Mouse (Mus musculus): ENCODE measurements around the gene Cxcl5. TPM values are rescaled to one million over a fixed set of nuclear protein-coding genes. Genes with fewer than 3 reads are reported as not detected.

Cxcl5 gene
- 10 to 100 TPM in 1 of 2 experiments, under 1 TPM in 1; 0.48 to 20.8 TPM for polyA plus RNA-seq (2012; fragmentation: generic; extraction: Trizol)

DNA sequence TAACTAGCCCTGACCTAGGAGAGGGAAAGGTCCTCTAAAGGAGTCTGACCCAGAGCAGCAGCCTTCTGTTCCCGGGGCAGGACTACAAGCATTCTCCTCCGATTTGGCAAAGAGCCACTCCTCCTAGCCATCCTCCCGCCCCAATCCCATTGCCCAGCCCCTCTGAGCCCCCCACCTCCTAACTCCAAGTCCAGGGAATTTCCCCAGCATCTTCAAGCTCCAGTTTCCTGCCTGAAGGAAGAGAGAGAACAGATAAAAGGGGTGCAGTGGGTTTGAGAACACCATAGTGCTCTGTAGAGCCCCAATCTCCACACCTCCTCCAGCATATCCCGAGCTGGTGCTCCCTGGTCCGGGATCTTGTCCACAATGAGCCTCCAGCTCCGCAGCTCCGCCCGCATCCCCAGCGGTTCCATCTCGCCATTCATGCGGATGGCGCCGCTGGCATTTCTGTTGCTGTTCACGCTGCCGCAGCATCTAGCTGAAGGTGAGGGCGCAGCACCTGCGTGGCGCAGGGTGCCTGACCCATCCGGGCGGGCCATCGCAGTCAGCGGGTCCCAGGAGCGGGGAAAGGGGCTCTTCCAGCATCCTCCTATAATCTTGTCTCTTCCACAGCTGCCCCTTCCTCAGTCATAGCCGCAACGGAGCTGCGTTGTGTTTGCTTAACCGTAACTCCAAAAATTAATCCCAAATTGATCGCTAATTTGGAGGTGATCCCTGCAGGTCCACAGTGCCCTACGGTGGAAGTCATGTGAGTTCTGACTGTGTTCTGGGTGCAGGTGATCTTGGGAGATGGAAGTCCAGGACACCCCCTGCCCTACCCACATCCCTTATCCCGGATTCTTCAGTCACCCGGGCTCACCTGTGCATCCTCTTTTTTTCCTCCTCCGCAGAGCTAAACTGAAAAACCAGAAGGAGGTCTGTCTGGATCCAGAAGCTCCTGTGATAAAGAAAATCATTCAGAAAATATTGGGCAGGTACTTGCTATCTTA, at the start of gene Cxcl5:
Gene Cxcl5, plus strand, starts transcription at position 284 of the 989 bp plus-strand sequence.

GRCm38 (mm10) chr5:90768218-90768617, 9.1 kb downstream of the Cxcl5 start, which contains the start of gene Ppbp:
Gene Ppbp, plus strand, starts transcription at chr5:90768518.

DNA sequence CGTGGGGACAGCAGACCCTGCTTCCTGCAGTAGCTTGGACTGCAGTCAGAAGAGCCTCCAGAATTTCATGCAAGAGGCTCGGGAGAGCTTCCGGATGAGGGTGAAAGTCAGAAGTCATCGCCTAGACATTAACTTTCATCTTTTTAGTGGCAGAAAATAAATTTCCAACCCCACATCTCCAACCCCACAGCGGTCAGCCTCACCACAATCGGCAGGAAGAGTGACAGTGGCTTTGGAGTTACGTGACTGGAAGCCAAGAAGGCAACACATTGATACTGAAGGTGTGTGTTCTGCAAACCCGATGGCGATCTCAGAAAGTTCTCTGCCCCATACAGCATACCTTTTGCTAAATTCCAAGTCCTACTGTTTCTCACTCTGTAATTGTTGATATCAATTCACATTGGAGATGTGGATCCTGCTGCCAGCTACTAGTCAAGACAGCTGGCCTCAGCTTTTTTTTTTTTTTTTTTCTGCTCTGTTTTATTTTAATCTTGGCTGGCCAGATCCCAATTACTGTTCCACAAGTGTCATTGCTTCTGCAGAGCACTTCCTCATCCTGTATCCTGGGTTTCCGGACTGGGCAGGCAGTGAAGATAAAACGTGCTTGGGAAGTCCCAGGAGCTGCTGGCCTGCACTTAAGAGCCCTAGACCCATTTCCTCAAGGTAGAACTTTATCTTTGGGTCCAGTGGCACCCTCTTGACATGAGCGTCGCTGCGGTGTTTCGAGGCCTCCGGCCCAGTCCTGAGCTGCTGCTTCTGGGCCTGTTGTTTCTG, 12.9 kb downstream of the Cxcl5 start, which contains the start of gene Pf4:
Gene Pf4, plus strand, starts transcription at position 556 of the 774 bp plus-strand sequence.

DNA sequence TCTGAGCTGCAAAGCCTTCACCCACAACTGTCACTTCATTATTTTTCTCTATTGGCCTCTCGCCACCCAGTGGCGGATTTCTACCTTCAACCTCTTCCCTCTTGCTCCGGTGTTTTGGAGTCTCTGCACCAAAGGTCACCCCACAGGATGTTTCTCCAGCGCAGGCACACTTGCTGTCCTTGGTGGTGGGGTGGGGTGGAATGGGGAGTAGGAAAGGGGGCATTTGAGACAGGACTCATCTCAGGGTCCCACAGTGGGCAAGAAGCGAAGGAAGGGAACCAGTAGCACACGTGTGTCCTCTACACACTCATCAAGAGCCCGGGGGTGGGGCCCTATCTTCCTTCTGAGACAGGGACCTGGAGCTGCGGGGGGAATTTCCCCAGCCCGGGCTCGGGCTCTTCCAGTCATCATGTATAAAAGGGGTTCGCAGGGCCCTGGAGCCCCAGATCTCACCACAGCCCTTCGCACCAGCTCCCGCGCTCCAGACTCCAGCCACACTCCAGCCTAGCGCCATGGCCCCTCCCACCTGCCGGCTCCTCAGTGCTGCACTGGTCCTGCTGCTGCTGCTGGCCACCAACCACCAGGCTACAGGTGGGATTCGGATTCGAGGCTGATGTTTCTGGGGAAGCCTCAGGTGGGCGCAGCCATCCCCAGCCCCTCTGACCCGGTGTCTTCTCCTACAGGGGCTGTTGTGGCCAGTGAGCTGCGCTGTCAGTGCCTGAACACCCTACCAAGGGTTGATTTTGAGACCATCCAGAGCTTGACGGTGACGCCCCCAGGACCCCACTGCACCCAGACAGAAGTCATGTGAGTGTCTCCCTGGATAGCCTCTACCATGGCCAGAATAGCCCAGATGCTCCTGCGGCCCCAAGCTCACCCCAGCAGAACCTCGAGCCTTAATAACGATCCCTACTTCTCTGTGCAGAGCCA, 26.8 kb downstream of the Cxcl5 start, which contains the start of gene Cxcl3:
Gene Cxcl3, plus strand, starts transcription at position 445 of the 930 bp plus-strand sequence.

GRCm38 (mm10) chr5:90794195-90794625, 35.0 kb downstream of the Cxcl5 start, which contains the start of gene Cxcl15:
Gene Cxcl15, plus strand, starts transcription at chr5:90794534.

Other genes with a start within 250 kb of the Cxcl5 start
- gene Afm, start 240.4 kb upstream of the Cxcl5 start, polyA plus RNA-seq (2012; fragmentation: generic; extraction: Trizol) = not detected
- under 1 TPM; 0.02 to 0.04 TPM for gene 5830473C10Rik, start 198.3 kb upstream of the Cxcl5 start, polyA plus RNA-seq (2012; fragmentation: generic; extraction: Trizol)
- under 1 TPM; 0.04 to 0.08 TPM for gene Rassf6, start 118.7 kb upstream of the Cxcl5 start, polyA plus RNA-seq (2012; fragmentation: generic; extraction: Trizol)
- gene Ppbp, start 9.2 kb downstream of the Cxcl5 start, polyA plus RNA-seq (2012; fragmentation: generic; extraction: Trizol) = under 1 TPM; 0.05 to 0.50 TPM
- under 1 TPM in 1 of 2 experiments, not detected in 1; 0.99 TPM for gene Pf4, start 13.1 kb downstream of the Cxcl5 start, polyA plus RNA-seq (2012; fragmentation: generic; extraction: Trizol)
- not detected for gene Cxcl3, start 26.7 kb downstream of the Cxcl5 start, polyA plus RNA-seq (2012; fragmentation: generic; extraction: Trizol)
- gene Cxcl15, start 35.2 kb downstream of the Cxcl5 start, polyA plus RNA-seq (2012; fragmentation: generic; extraction: Trizol) = under 1 TPM in 1 of 2 experiments, not detected in 1; 0.37 TPM
- 10 to 100 TPM in 1 of 2 experiments, under 1 TPM in 1; 0.75 to 30.1 TPM for gene Cxcl1, start 131.9 kb downstream of the Cxcl5 start, polyA plus RNA-seq (2012; fragmentation: generic; extraction: Trizol)
- not detected for gene Cxcl2, start 144.5 kb downstream of the Cxcl5 start, polyA plus RNA-seq (2012; fragmentation: generic; extraction: Trizol)
- 10 to 100 TPM; 12.9 to 41.7 TPM for gene Mthfd2l, start 171.8 kb downstream of the Cxcl5 start, polyA plus RNA-seq (2012; fragmentation: generic; extraction: Trizol)